Mouse (Mus musculus): ENCODE results near the gene Igsf11.

GRCm38 (mm10) chr16:38943706-38944550, 51.5 kb downstream of the Igsf11 start:
- no peak for TF ChIP-seq CHD1 (IDR thresholded peaks at IDR 0.05; ENCODE audit: low read depth, low read length)
- no peak for TF ChIP-seq NRF1 (IDR thresholded peaks at IDR 0.05; ENCODE audit: insufficient read depth, low read depth, low read length, poor library complexity, severe bottlenecking)
- no peak for TF ChIP-seq USF1 (IDR thresholded peaks at IDR 0.05; ENCODE audit: low read depth, low read length)
- no peak for TF ChIP-seq TCF12 (IDR thresholded peaks at IDR 0.05; ENCODE audit: low read depth, low read length)
- no peak for TF ChIP-seq CTCF (IDR thresholded peaks at IDR 0.05 in 2 of 3, conservative IDR thresholded peaks at IDR 0.05 in 1 of 3; ENCODE audit: control insufficient read depth in 1 of 3, insufficient read depth in 1 of 3, low read depth in 2 of 3, low read length in 3 of 3, poor library complexity in 1 of 3, severe bottlenecking in 1 of 3)
- no peak for TF ChIP-seq EP300 (IDR thresholded peaks at IDR 0.05; ENCODE audit: low read depth in 1 of 2, low read length in 2 of 2)
- TF ChIP-seq POLR2A (IDR thresholded peaks at IDR 0.05; ENCODE audit: control insufficient read depth in 1 of 2, insufficient read depth in 1 of 2, low read depth in 1 of 2, low read length in 2 of 2, poor library complexity in 1 of 2) = no peak
